Mouse (Mus musculus) ovary, adult 2 months (tissue): ENCODE data around the gene Map6d1. TPM values are rescaled to one million over a fixed set of nuclear protein-coding genes. Genes with fewer than 3 reads are reported as not detected.

ENCODE experiments used
- polyA plus RNA-seq: library from polyadenylated mRNA; depleted of rRNA; stranded (reverse); fragments of >200 nt; gene quantifications from 2 replicates; pipeline ENCODE4 v1.2.3, GENCODE M21; 2012; rRNA removed

Gene Map6d1
- polyA plus RNA-seq = 4.1 and 4.4 TPM in 2 replicates

GRCm38 (mm10) chr16:20240468-20241414 is at the start of gene Map6d1:
TSS of gene Map6d1 (minus strand) at chr16:20241358.

Other genes with a start within 250 kb of the Map6d1 start
- gene Klhl24, start 143.8 kb downstream of the Map6d1 start, polyA plus RNA-seq = 8.6 and 10.0 TPM in 2 replicates
- gene Yeats2, start 100.3 kb downstream of the Map6d1 start, polyA plus RNA-seq = 49.3 and 49.7 TPM in 2 replicates
- gene Parl, start 61.0 kb upstream of the Map6d1 start, polyA plus RNA-seq = 38.7 and 46.6 TPM in 2 replicates
- gene Cyp2ab1, start 84.0 kb upstream of the Map6d1 start, polyA plus RNA-seq = 0.14 and 0.37 TPM in 2 replicates
- 149 and 152 TPM in 2 replicates for gene Abcc5, start 185.0 kb upstream of the Map6d1 start, polyA plus RNA-seq